Mouse (Mus musculus) v-Abl transformed pro-B cells (cell line): ENCODE data around the gene Gja5.
"Not testable (repeated sequence)": the region's sequence is repeated elsewhere in the genome, so short reads cannot be mapped to it uniquely, and the experiment has no call there.

ENCODE experiments used
- in situ Hi-C, 2 experiments: fragments of 400-800 bp; cut with MboI; formaldehyde crosslinking; loops; one replicate each; pipeline ENCODE4 v1.15.1; 2025; ENCODE audit not compliant: unreplicated experiment in 2 of 2

Gene Gja5

GRCm38 (mm10) chr3:97082156-97082555, 177.7 kb downstream of the Gja5 start:
- in situ Hi-C loops = loop anchor here (10.0 to 25.0 kb wide), 3 partner anchors 147 to 270 kb away; no protein-coding TSS in a partner anchor

GRCm38 (mm10) chr3:97087326-97087725, 182.8 kb downstream of the Gja5 start:
- in situ Hi-C loops = loop anchor here (5.0 to 25.0 kb wide), 6 partner anchors 100 to 275 kb away; no protein-coding TSS in a partner anchor

DNA sequence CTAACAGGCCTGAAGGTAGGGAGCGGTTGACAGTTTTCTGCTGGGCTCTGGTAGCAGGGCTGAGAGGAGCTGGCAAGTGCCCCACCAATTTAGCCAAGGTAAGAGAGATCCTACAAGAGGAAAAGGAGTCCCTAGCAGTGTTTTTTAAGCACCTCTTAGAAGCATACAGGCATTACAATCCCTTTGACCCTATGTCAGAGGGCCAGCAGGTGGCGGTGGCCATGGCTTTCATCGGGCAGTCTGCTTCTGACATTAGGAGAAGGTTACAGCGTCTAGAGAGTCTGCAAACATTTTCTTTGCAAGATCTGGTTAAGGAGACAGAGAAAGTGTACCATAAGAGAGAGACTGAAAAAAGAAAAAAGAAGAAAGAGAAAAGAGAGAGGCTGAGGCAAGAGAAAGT, 183.8 kb downstream of the Gja5 start:
- in situ Hi-C loops = loop anchor here (5.0 to 25.0 kb wide), 6 partner anchors 99 to 276 kb away; no protein-coding TSS in a partner anchor

GRCm38 (mm10) chr3:97091971-97092370, 187.5 kb downstream of the Gja5 start:
- in situ Hi-C loops = loop anchor here in 1 of 2 experiments (25.0 kb wide), 1 partner anchor 280 kb away; no protein-coding TSS in a partner anchor

GRCm38 (mm10) chr3:97096664-97097063, 192.2 kb downstream of the Gja5 start:
- in situ Hi-C loops = loop anchor here in 1 of 2 experiments (25.0 kb wide), 1 partner anchor 284 kb away; no protein-coding TSS in a partner anchor

GRCm38 (mm10) chr3:97100784-97101641, 196.5 kb downstream of the Gja5 start:
- in situ Hi-C loops = no loop called here

DNA sequence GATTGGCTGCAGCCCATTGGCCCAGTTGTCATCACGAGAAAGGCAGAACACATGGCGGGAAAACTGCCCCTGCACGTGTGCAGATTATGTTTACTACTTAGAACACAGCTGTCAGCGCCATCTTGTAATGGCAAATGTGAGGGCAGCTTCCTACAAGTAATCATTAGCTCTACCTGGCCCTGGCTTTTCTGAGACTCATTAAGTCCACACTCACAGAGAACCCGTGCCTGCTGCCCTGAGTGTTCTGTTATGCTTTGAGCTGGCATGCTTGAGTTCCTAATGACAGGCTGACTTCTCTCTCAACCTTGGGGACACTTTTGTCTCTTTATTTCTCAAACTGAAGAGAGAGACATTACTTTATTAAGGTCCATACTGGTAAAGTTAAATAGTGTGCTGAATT, 199.5 kb downstream of the Gja5 start:
- in situ Hi-C loops = not testable (repeated sequence)

DNA sequence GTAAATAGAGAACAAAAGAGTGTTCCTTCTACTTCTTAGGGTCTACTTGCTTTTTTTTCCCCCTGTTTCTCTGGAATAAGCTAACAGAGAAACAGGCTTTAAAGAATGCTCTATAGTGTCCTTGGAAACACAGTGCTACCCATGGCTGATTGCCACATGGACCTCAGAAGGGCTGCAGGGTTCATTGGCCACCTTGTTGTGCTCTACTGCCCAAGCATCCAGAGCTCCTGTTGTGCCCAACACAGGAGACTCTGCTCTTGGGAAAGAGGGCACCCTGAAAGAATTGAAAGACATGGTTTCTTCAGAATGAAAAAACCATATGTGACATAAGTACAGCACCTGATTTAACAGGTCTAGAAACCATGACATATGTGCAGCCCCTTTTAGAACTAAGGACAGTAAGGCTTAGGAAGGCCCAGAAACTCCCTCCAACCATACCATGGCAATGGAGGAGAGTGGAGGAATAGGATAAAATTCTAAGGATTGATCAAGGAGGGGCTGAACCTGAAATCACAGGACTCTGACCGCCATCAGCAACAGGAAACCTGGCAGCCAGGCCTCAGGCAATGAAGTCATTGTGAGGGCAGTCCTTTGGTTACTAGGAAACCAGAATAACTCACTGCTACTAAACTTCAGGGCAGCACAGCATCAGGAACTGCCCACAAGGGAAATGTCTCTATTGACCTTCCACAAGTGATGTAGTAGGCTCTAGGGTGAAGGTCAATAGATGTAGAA, 200.4 kb downstream of the Gja5 start:
- in situ Hi-C loops = no loop called here

- in situ Hi-C loops = no loop called here
These were observed 213.0 kb downstream of the Gja5 start for GRCm38 (mm10) chr3:97117511-97117910.

DNA sequence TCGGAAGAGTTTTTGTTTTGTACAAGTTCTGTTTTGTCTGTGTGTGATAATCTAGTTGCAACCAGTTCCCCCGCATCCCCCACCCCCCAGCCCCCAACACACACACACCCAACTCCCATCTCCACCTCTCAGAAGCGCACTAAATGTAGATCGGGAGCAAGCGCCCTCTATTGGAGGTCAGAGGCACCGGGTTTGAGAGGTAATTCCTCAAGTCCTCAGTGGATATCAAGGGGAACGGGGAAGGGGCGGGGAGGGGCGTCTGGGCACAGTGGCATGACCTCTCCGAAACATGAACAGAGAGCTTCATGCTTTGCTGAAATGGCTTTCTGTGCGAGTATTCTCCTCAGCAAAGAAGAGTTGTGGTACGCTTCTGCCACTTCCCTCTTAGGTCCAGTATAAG, 213.8 kb downstream of the Gja5 start:
- in situ Hi-C loops = no loop called here

DNA sequence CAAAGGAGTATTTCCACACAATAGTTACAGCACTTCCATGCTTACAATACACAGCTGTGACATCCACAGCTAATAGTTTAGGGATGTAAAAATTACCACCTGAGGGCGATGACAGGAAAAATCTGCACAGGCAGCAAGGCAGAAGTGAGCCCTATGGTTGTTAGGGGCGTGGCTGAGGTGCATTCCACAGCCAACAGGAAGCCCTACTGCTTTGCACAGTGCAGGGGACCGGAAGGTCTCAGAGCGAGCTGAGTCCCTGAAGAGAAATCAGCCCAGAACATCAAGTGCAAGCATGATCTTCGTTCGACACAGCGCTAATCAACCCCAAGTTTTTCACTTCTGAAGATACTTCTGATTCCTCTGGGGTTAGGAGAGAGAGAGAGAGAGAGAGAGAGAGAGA, 219.7 kb downstream of the Gja5 start:
- in situ Hi-C loops = no loop called here
